Mouse (Mus musculus) hindbrain, embryonic 14.5 days (tissue): ENCODE results near the gene Bex6. TPM values are rescaled to one million over a fixed set of nuclear protein-coding genes. Genes with fewer than 3 reads are reported as not detected.

Experiments
- ATAC-seq: fragments of 200-750 bp; cut with Nextera tagmentation; 2 replicates; pipeline ENCODE4 v1.8.0; 2017; ENCODE audit warnings: moderate number of reproducible peaks, mild to moderate bottlenecking, moderate TSS enrichment, moderate library complexity; ENCODE audit not compliant: low FRiP score
- DNase-seq: peaks from one replicate; pipeline ENCODE4 v3.0.0-alpha.2; 2015; ENCODE audit warnings: low spot score
- H3K27ac ChIP-seq: fragments of 300-500 bp; sonication (generic); 2 replicates; pipeline ENCODE4 v1.5.1; 2014; ENCODE audit warnings: mild to moderate bottlenecking, moderate library complexity
- H3K27me3 ChIP-seq: fragments of 300-500 bp; sonication (generic); 2 replicates; pipeline ENCODE4 v1.6.1; 2014; ENCODE audit warnings: mild to moderate bottlenecking, low read length, mixed read lengths; ENCODE audit not compliant: control insufficient read depth, insufficient read depth
- H3K36me3 ChIP-seq: fragments of 300-500 bp; sonication (generic); replicated peaks from 2 replicates; pipeline ENCODE4 v1.6.1; 2014; ENCODE audit not compliant: control insufficient read depth, insufficient read depth
- H3K4me1 ChIP-seq: fragments of 300-500 bp; sonication (generic); replicated peaks from 2 replicates; pipeline ENCODE4 v1.6.1; 2014; ENCODE audit warnings: antibody characterized with exemption, low read length, mixed read lengths; ENCODE audit not compliant: control insufficient read depth, insufficient read depth
- H3K4me2 ChIP-seq: fragments of 300-500 bp; sonication (generic); replicated peaks from 2 replicates; pipeline ENCODE4 v1.6.1; 2014; ENCODE audit warnings: mild to moderate bottlenecking, moderate library complexity
- H3K4me3 ChIP-seq: fragments of 300-500 bp; sonication (generic); replicated peaks from 2 replicates; pipeline ENCODE4 v1.5.1; 2014; ENCODE audit warnings: mild to moderate bottlenecking, low read length
- H3K9ac ChIP-seq: fragments of 300-500 bp; sonication (generic); 2 replicates; pipeline ENCODE4 v1.6.1; 2014
- H3K9me3 ChIP-seq: fragments of 300-500 bp; sonication (generic); 2 replicates; pipeline ENCODE4 v1.6.1; 2016; ENCODE audit warnings: low read length; ENCODE audit not compliant: control insufficient read depth
- WGBS: fragments of 180-500 bp; shearing (Covaris S2); extraction: QIAGEN DNeasy Blood & Tissue Kit; methylation state at CpG from one replicate; pipeline ENCODE4 v1.1.7; 2014; 5-methylcytosine and 5-hydroxymethylcytosine counted together
- polyA plus RNA-seq: library from polyadenylated mRNA; unstranded; fragments of >200 nt; fragmentation: Nextera tagmentation; extraction: Ambion mirVana; gene quantifications from 2 replicates; pipeline ENCODE4 v1.2.1, GENCODE M21; 2014

Bex6 gene
- polyA plus RNA-seq, 1 experiment from 2014 or later = not detected

- Histone ChIP-seq H3K36me3 (no peaks in the 10 kb centered on the region), H3K9ac (no peak overlapping the region), H3K4me3 (no peak overlapping the region), H3K27me3 (peaks cover 11% of the 10 kb centered on the region), H3K4me2 (no peak overlapping the region), H3K4me1 (0 out of 2 replicates have a peak, but pooled peaks cover 4% of the 10 kb centered on the region), H3K9me3 (no peaks in the 10 kb centered on the region), H3K27ac (no peak overlapping the region)
- ATAC-seq (no peak), DNase-seq (no peak)
- WGBS = 94% methylated on average over 4 of the region's 4 CpGs
Observed at GRCm38 (mm10) chr16:32167819-32168545, 11.6 kb upstream of the Bex6 start.

DNA sequence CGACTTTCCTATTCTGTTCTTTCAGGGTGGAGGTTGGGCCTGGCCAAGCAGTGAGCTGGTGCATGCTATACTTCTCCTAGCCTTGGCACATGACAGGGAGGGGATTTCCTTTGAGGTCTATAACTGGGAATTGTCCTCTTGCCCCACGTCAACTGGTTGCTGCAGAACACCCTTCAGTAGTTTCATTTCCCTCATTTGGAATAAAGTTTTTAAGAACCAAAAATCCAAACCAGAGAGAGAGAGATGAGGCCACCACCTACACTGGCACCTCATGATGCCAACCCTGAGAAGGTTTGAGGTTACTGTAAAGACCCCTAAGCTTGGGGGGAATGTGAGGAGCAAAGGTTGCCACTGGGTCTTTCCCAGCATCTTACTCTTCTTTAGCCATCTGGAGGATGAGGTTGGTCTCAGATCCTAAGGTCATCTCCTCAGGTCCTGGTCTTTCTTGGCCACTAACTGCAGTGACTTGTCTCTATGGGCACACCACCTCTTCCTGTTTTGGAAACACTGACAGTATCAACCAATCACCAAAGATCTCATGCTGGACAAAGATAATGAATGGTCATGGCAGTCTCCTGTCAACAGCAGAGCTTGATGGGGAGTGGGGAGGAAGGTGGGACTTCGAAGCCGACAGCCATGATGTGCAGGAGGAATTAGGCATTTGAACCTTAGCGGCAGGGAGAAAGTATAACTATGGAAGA lies 8.4 kb upstream of the Bex6 start:
- no peaks in the 10 kb centered on the region for H3K9me3 ChIP-seq
- no peaks in the 10 kb centered on the region for H3K36me3 ChIP-seq
- H3K9ac ChIP-seq = no peak overlapping the region
- DNase-seq (no peak), ATAC-seq (no peak)
- no peak overlapping the region for H3K4me3 ChIP-seq
- H3K4me2 ChIP-seq = no peak overlapping the region
- no peaks in the 10 kb centered on the region for H3K4me1 ChIP-seq
- H3K27ac ChIP-seq = no peak overlapping the region
- no peaks in the 10 kb centered on the region for H3K27me3 ChIP-seq
- 92% methylated on average over 5 of the region's 5 CpGs for WGBS

GRCm38 (mm10) chr16:32173401-32173800 lies 6.2 kb upstream of the Bex6 start:
- Histone ChIP-seq H3K27ac (no peak overlapping the region), H3K36me3 (no peaks in the 10 kb centered on the region), H3K4me1 (no peaks in the 10 kb centered on the region), H3K9me3 (no peaks in the 10 kb centered on the region), H3K27me3 (no peaks in the 10 kb centered on the region), H3K4me2 (no peak overlapping the region), H3K9ac (no peak overlapping the region), H3K4me3 (no peak overlapping the region)
- DNase-seq = no peak
- ATAC-seq = no peak
- WGBS = 75% methylated on average over 11 of the region's 11 CpGs

GRCm38 (mm10) chr16:32174340-32175005 lies 5.2 kb upstream of the Bex6 start:
- DNase-seq (no peak), ATAC-seq (no peak)
- Histone ChIP-seq H3K4me2 (no peak overlapping the region), H3K9me3 (no peaks in the 10 kb centered on the region), H3K27me3 (no peaks in the 10 kb centered on the region), H3K4me3 (no peak overlapping the region), H3K9ac (no peak overlapping the region), H3K27ac (no peak overlapping the region), H3K4me1 (no peaks in the 10 kb centered on the region), H3K36me3 (no peaks in the 10 kb centered on the region)
- 82% methylated on average over 8 of the region's 8 CpGs for WGBS

GRCm38 (mm10) chr16:32175029-32175428 lies 4.6 kb upstream of the Bex6 start:
- no peak overlapping the region for H3K27ac ChIP-seq
- H3K4me2 ChIP-seq = no peak overlapping the region
- no peaks in the 10 kb centered on the region for H3K27me3 ChIP-seq
- H3K9me3 ChIP-seq = no peaks in the 10 kb centered on the region
- ATAC-seq (no peak), DNase-seq (no peak)
- H3K9ac ChIP-seq = no peak overlapping the region
- H3K36me3 ChIP-seq = no peaks in the 10 kb centered on the region
- H3K4me1 ChIP-seq = no peaks in the 10 kb centered on the region
- 93% methylated on average over 4 of the region's 4 CpGs for WGBS
- no peak overlapping the region for H3K4me3 ChIP-seq

DNA sequence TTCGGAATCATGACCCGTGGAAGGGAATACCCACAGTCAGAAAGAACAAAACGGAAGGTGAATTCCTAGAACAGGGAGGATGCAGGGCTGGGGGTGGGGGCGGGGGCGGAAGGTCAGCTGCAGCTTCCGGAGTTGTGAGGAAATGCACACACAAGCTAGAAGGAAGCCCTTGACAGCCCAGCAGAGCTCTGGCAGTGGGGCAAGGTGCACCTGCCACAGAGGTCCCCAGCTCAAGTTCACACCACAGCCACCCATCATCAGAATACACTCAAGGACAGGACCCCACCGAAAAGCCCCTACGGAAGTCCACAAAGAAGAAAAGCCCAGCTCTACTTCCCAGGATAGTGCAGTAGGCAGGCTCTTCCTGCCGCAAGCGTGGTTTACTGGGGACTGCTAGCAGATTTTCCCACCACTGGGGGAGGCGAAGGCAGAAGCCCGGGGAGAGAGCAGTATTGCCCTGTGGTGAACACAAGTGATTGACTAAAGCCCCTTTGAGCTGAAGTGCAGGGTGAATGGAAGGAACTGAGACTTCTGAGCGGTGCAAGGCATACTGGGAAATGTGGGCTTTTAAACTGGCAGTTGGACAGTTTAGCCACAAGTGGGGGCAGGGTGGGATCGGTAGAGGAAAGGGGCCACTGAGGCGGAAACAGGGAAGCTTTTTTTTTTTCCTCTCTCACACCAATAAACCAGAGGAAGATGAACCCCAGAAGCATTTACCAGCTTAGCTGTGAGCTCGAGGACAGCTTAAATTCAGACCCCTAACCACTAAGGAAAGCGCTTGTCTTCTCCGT lies 2.5 kb upstream of the Bex6 start:
- no peak overlapping the region for H3K27ac ChIP-seq
- 60% methylated on average over 18 of the region's 18 CpGs for WGBS
- H3K4me3 ChIP-seq = no peak overlapping the region
- no peaks in the 10 kb centered on the region for H3K4me1 ChIP-seq
- H3K4me2 ChIP-seq = no peak overlapping the region; the same call in 1 of the 2 replicates
- H3K9me3 ChIP-seq = no peaks in the 10 kb centered on the region
- H3K36me3 ChIP-seq = no peaks in the 10 kb centered on the region
- ATAC-seq (no peak), DNase-seq (no peak)
- no peak overlapping the region for H3K9ac ChIP-seq
- H3K27me3 ChIP-seq = no peaks in the 10 kb centered on the region

GRCm38 (mm10) chr16:32186056-32186455 lies 6.4 kb downstream of the Bex6 start:
- Histone ChIP-seq H3K4me3 (no peak overlapping the region), H3K9me3 (no peaks in the 10 kb centered on the region), H3K4me2 (no peak overlapping the region), H3K36me3 (no peaks in the 10 kb centered on the region), H3K4me1 (no peaks in the 10 kb centered on the region), H3K27ac (no peak overlapping the region), H3K27me3 (no peaks in the 10 kb centered on the region), H3K9ac (no peak overlapping the region)
- WGBS = 96% methylated on average over 5 of the region's 5 CpGs
- no peak for ATAC-seq
- no peak for DNase-seq

DNA sequence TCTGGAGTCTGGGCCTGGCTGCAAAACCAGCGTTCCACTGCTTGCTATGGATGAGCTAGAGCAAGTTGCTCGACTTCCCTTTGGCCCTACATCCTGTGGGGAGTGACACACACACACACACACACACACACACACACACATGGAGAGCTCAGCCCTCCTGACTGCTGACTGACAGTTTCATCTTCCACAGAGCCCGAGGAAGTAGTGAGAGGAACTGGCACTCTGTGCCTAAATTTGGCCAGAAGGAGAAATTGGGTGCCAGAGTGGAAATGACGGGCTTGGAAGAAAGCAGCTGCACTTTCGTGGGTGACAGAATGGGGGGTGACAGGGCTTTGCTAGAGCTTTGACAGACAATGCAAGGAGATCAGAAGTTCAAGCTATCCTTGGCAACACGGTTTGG lies 9.5 kb downstream of the Bex6 start:
- 63% methylated on average over 6 of the region's 6 CpGs for WGBS
- DNase-seq = no peak

DNA sequence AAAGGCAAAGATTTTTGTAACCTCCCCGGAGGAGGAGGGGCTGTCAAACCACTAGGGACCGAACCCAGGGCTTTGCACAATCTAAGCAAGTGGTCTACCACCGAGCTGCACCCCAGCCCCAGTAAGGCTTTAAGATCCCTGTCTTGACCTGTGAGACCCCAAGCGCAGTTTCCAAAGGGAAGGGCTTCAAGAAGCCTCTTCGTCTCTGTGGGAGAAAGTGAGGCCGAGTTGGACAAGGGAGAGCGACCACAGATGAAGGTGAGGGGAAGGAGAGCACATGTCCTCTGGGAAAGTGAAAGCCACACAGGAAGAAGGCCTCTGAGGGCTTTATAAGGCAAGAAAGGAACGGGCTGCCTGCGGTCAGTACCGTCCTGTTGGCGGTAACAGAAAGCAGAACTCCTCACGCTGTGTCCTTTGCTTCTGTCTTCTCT lies 10.4 kb downstream of the Bex6 start:
- no peak overlapping the region for H3K4me3 ChIP-seq
- H3K27me3 ChIP-seq = no peaks in the 10 kb centered on the region
- H3K4me1 ChIP-seq = no peaks in the 10 kb centered on the region
- H3K9me3 ChIP-seq = no peaks in the 10 kb centered on the region
- DNase-seq (no peak), ATAC-seq (no peak)
- WGBS = 71% methylated on average over 12 of the region's 12 CpGs
- H3K27ac ChIP-seq = no peak overlapping the region
- H3K36me3 ChIP-seq = no peaks in the 10 kb centered on the region
- H3K9ac ChIP-seq = no peak overlapping the region
- H3K4me2 ChIP-seq = no peak overlapping the region

More for the DNA sequence above, 9.5 kb downstream of the Bex6 start:
- no peaks in the 10 kb centered on the region for H3K4me1 ChIP-seq
- H3K4me3 ChIP-seq = no peak overlapping the region
- no peaks in the 10 kb centered on the region for H3K36me3 ChIP-seq
- no peaks in the 10 kb centered on the region for H3K9me3 ChIP-seq
- H3K27me3 ChIP-seq = no peaks in the 10 kb centered on the region
- no peak for ATAC-seq
- H3K27ac ChIP-seq = no peak overlapping the region
- H3K9ac ChIP-seq = no peak overlapping the region
- no peak overlapping the region for H3K4me2 ChIP-seq
